Mouse (Mus musculus) fibroblast of lung, adult 2 months (primary cell): Measurements from ENCODE around the gene Renbp.

Experiments used
- DNase-seq: peaks from one replicate; pipeline ENCODE4 v3.0.0-alpha.2; 2011; ENCODE audit warnings: low read depth

Renbp gene

GRCm38 (mm10) chrX:73921285-73921822 lies 9.3 kb downstream of the Renbp start:
- no peak for DNase-seq

GRCm38 (mm10) chrX:73918631-73919030 lies 12.0 kb downstream of the Renbp start:
- no peak for DNase-seq

GRCm38 (mm10) chrX:73916945-73917344 lies 13.7 kb downstream of the Renbp start:
- no peak for DNase-seq

- DNase-seq: peak; percentile 90
Observed at GRCm38 (mm10) chrX:73914827-73915703, 15.6 kb downstream of the Renbp start.

- no peak for DNase-seq
Observed at GRCm38 (mm10) chrX:73911588-73911987, 19.1 kb downstream of the Renbp start.

- DNase-seq: no peak
Observed at GRCm38 (mm10) chrX:73911156-73911555, 19.5 kb downstream of the Renbp start.

- DNase-seq: no peak
Observed at GRCm38 (mm10) chrX:73910451-73910850, 20.2 kb downstream of the Renbp start.

GRCm38 (mm10) chrX:73910049-73910448 lies 20.6 kb downstream of the Renbp start:
- no peak for DNase-seq

- DNase-seq: no peak
Observed at GRCm38 (mm10) chrX:73897959-73898358, 32.7 kb downstream of the Renbp start.

GRCm38 (mm10) chrX:73895719-73896118 lies 34.9 kb downstream of the Renbp start, which contains the start of gene L1cam:
L1cam (minus strand) TSS chrX:73896105.
- no peak for DNase-seq

GRCm38 (mm10) chrX:73892833-73893232 lies 37.8 kb downstream of the Renbp start:
- no peak for DNase-seq

- DNase-seq: no peak
Observed at GRCm38 (mm10) chrX:73891551-73892152, 39.0 kb downstream of the Renbp start, which contains the start of gene Avpr2. Avpr2 (plus strand) TSS chrX:73892102.

- DNase-seq: no peak
Observed at GRCm38 (mm10) chrX:73881463-73881862, 49.2 kb downstream of the Renbp start.

GRCm38 (mm10) chrX:73881036-73881427 lies 49.6 kb downstream of the Renbp start:
- no peak for DNase-seq

GRCm38 (mm10) chrX:73880194-73881035 lies 50.2 kb downstream of the Renbp start:
- no peak for DNase-seq

GRCm38 (mm10) chrX:73877014-73877413 lies 53.6 kb downstream of the Renbp start:
- DNase-seq: no peak

- no peak for DNase-seq
Observed at GRCm38 (mm10) chrX:73875881-73876280, 54.8 kb downstream of the Renbp start.
